Mouse (Mus musculus): ENCODE measurements around the gene Oat.

GRCm38 (mm10) chr7:132597251-132598041 is 21.2 kb upstream of the Oat start:
- TF ChIP-seq CTCF (IDR thresholded peaks at IDR 0.05; ENCODE audit: borderline replicate concordance, insufficient read depth, low read depth, low read length), result no peak
- TF ChIP-seq POLR2A (IDR thresholded peaks at IDR 0.05; ENCODE audit: borderline replicate concordance, insufficient read depth, low read length), result no peak

Measured in cerebellum, adult 2 months (tissue).